Mouse (Mus musculus): ENCODE data around the gene Gm6993. TPM values are rescaled to one million over a fixed set of nuclear protein-coding genes. Genes with fewer than 3 reads are reported as not detected.

Gm6993 gene
- not detected in 2 replicates for polyA plus RNA-seq (2014; fragmentation: Nextera tagmentation; extraction: Ambion mirVana)

- WGBS = 84% methylated on average over 5 of the region's 5 CpGs
- Histone ChIP-seq H3K9me3 (ENCODE audit: control insufficient read depth, low read length) (no peaks in the 10 kb centered on the region), H3K4me2 (ENCODE audit: low read depth, low read length, severe bottlenecking) (no peak within 1 kb of the TSS), H3K9ac (ENCODE audit: low read length) (no peak within 1 kb of the TSS), H3K27ac (ENCODE audit: low read depth, low read length) (no peak within 1 kb of the TSS), H3K4me3 (ENCODE audit: low read depth, low read length) (no peak within 1 kb of the TSS), H3K36me3 (ENCODE audit: control insufficient read depth, insufficient read depth, low read length) (no peaks in the 10 kb centered on the region), H3K27me3 (ENCODE audit: control insufficient read depth, insufficient read depth, low read length) (no peaks in the 10 kb centered on the region), H3K4me1 (replicated peaks; ENCODE audit: control insufficient read depth, insufficient read depth, low read length) (no peaks in the 10 kb centered on the region)
- ATAC-seq (replicated peaks; ENCODE audit: low FRiP score) = no peak
- DNase-seq (ENCODE audit: low spot score) = no peak
These were observed at the start of gene Gm6993 for GRCm38 (mm10) chr12:31240470-31240869. TSS of gene Gm6993 (plus strand) at chr12:31240770.

- no peaks in the 10 kb centered on the region for H3K36me3 ChIP-seq (ENCODE audit: control insufficient read depth, insufficient read depth, low read length)
- ATAC-seq (replicated peaks; ENCODE audit: low FRiP score) (no peak), DNase-seq (ENCODE audit: low spot score) (no peak)
- WGBS = 27% methylated on average over 8 of the region's 8 CpGs
- H3K4me2 ChIP-seq (ENCODE audit: low read depth, low read length, severe bottlenecking) = no peak overlapping the region
- H3K9ac ChIP-seq (ENCODE audit: low read length) = no peak overlapping the region
- no peak overlapping the region for H3K4me3 ChIP-seq (ENCODE audit: low read depth, low read length)
- H3K9me3 ChIP-seq (ENCODE audit: control insufficient read depth, low read length) = no peaks in the 10 kb centered on the region
- H3K27ac ChIP-seq (ENCODE audit: low read depth, low read length) = no peak overlapping the region
- no peaks in the 10 kb centered on the region for H3K27me3 ChIP-seq (ENCODE audit: control insufficient read depth, insufficient read depth, low read length)
- H3K4me1 ChIP-seq (replicated peaks; ENCODE audit: control insufficient read depth, insufficient read depth, low read length) = peaks cover 1% of the 10 kb centered on the region; the same call in 1 of the 2 replicates
These were observed 49.1 kb upstream of the Gm6993 start for GRCm38 (mm10) chr12:31191329-31191954.

- Histone ChIP-seq H3K27me3 (ENCODE audit: control insufficient read depth, insufficient read depth, low read length) (no peaks in the 10 kb centered on the region), H3K9ac (ENCODE audit: low read length) (no peak overlapping the region), H3K4me2 (ENCODE audit: low read depth, low read length, severe bottlenecking) (no peak overlapping the region), H3K4me3 (ENCODE audit: low read depth, low read length) (no peak overlapping the region), H3K4me1 (replicated peaks; ENCODE audit: control insufficient read depth, insufficient read depth, low read length) (no peaks in the 10 kb centered on the region), H3K9me3 (ENCODE audit: control insufficient read depth, low read length) (no peaks in the 10 kb centered on the region), H3K36me3 (ENCODE audit: control insufficient read depth, insufficient read depth, low read length) (no peaks in the 10 kb centered on the region), H3K27ac (ENCODE audit: low read depth, low read length) (no peak overlapping the region)
- ATAC-seq (replicated peaks; ENCODE audit: low FRiP score) = no peak
- 84% methylated on average over 1 of the region's 1 CpGs for WGBS
- no peak for DNase-seq (ENCODE audit: low spot score)
These were observed 38.1 kb upstream of the Gm6993 start for GRCm38 (mm10) chr12:31202509-31202908.

- H3K9me3 ChIP-seq (ENCODE audit: control insufficient read depth, low read length) = no peaks in the 10 kb centered on the region
- 95% methylated on average over 6 of the region's 6 CpGs for WGBS
- ATAC-seq (replicated peaks; ENCODE audit: low FRiP score) = no peak
- H3K4me3 ChIP-seq (ENCODE audit: low read depth, low read length) = no peak overlapping the region
- no peak overlapping the region for H3K4me2 ChIP-seq (ENCODE audit: low read depth, low read length, severe bottlenecking)
- no peak overlapping the region for H3K9ac ChIP-seq (ENCODE audit: low read length)
- H3K27me3 ChIP-seq (ENCODE audit: control insufficient read depth, insufficient read depth, low read length) = no peaks in the 10 kb centered on the region
- no peaks in the 10 kb centered on the region for H3K36me3 ChIP-seq (ENCODE audit: control insufficient read depth, insufficient read depth, low read length)
- no peaks in the 10 kb centered on the region for H3K4me1 ChIP-seq (replicated peaks; ENCODE audit: control insufficient read depth, insufficient read depth, low read length)
- no peak overlapping the region for H3K27ac ChIP-seq (ENCODE audit: low read depth, low read length)
- no peak for DNase-seq (ENCODE audit: low spot score)
These were observed 36.7 kb upstream of the Gm6993 start for GRCm38 (mm10) chr12:31203746-31204455.

GRCm38 (mm10) chr12:31204898-31205297 is 35.7 kb upstream of the Gm6993 start:
- no peak for ATAC-seq (replicated peaks; ENCODE audit: low FRiP score)
- no peak overlapping the region for H3K9ac ChIP-seq (ENCODE audit: low read length)
- no peaks in the 10 kb centered on the region for H3K4me1 ChIP-seq (replicated peaks; ENCODE audit: control insufficient read depth, insufficient read depth, low read length)
- 93% methylated on average over 3 of the region's 3 CpGs for WGBS
- no peak overlapping the region for H3K27ac ChIP-seq (ENCODE audit: low read depth, low read length)
- H3K4me2 ChIP-seq (ENCODE audit: low read depth, low read length, severe bottlenecking) = no peak overlapping the region
- no peaks in the 10 kb centered on the region for H3K36me3 ChIP-seq (ENCODE audit: control insufficient read depth, insufficient read depth, low read length)
- H3K27me3 ChIP-seq (ENCODE audit: control insufficient read depth, insufficient read depth, low read length) = no peaks in the 10 kb centered on the region
- H3K4me3 ChIP-seq (ENCODE audit: low read depth, low read length) = no peak overlapping the region
- H3K9me3 ChIP-seq (ENCODE audit: control insufficient read depth, low read length) = no peaks in the 10 kb centered on the region
- no peak for DNase-seq (ENCODE audit: low spot score)

GRCm38 (mm10) chr12:31205983-31206633 is 34.5 kb upstream of the Gm6993 start:
- no peaks in the 10 kb centered on the region for H3K9me3 ChIP-seq (ENCODE audit: control insufficient read depth, low read length)
- H3K4me2 ChIP-seq (ENCODE audit: low read depth, low read length, severe bottlenecking) = no peak overlapping the region
- no peaks in the 10 kb centered on the region for H3K4me1 ChIP-seq (replicated peaks; ENCODE audit: control insufficient read depth, insufficient read depth, low read length)
- no peak overlapping the region for H3K9ac ChIP-seq (ENCODE audit: low read length)
- H3K27ac ChIP-seq (ENCODE audit: low read depth, low read length) = no peak overlapping the region
- no peak overlapping the region for H3K4me3 ChIP-seq (ENCODE audit: low read depth, low read length)
- H3K36me3 ChIP-seq (ENCODE audit: control insufficient read depth, insufficient read depth, low read length) = no peaks in the 10 kb centered on the region
- ATAC-seq (replicated peaks; ENCODE audit: low FRiP score) = no peak
- no peaks in the 10 kb centered on the region for H3K27me3 ChIP-seq (ENCODE audit: control insufficient read depth, insufficient read depth, low read length)
- no peak for DNase-seq (ENCODE audit: low spot score)
- WGBS = 81% methylated on average over 10 of the region's 10 CpGs

- Histone ChIP-seq H3K9ac (ENCODE audit: low read length) (no peak overlapping the region), H3K4me1 (replicated peaks; ENCODE audit: control insufficient read depth, insufficient read depth, low read length) (no peaks in the 10 kb centered on the region), H3K4me2 (ENCODE audit: low read depth, low read length, severe bottlenecking) (no peak overlapping the region), H3K27me3 (ENCODE audit: control insufficient read depth, insufficient read depth, low read length) (no peaks in the 10 kb centered on the region), H3K9me3 (ENCODE audit: control insufficient read depth, low read length) (no peaks in the 10 kb centered on the region), H3K4me3 (ENCODE audit: low read depth, low read length) (no peak overlapping the region), H3K27ac (ENCODE audit: low read depth, low read length) (no peak overlapping the region), H3K36me3 (ENCODE audit: control insufficient read depth, insufficient read depth, low read length) (no peaks in the 10 kb centered on the region)
- DNase-seq (ENCODE audit: low spot score) = no peak
- ATAC-seq (replicated peaks; ENCODE audit: low FRiP score) = no peak
- 66% methylated on average over 6 of the region's 6 CpGs for WGBS
These were observed 31.8 kb upstream of the Gm6993 start for GRCm38 (mm10) chr12:31208766-31209165.

- no peaks in the 10 kb centered on the region for H3K9me3 ChIP-seq (ENCODE audit: control insufficient read depth, low read length)
- ATAC-seq (replicated peaks; ENCODE audit: low FRiP score) (no peak), DNase-seq (ENCODE audit: low spot score) (no peak)
- no peak overlapping the region for H3K9ac ChIP-seq (ENCODE audit: low read length)
- no peaks in the 10 kb centered on the region for H3K27me3 ChIP-seq (ENCODE audit: control insufficient read depth, insufficient read depth, low read length)
- no peak overlapping the region for H3K4me2 ChIP-seq (ENCODE audit: low read depth, low read length, severe bottlenecking)
- no peaks in the 10 kb centered on the region for H3K4me1 ChIP-seq (replicated peaks; ENCODE audit: control insufficient read depth, insufficient read depth, low read length)
- H3K27ac ChIP-seq (ENCODE audit: low read depth, low read length) = no peak overlapping the region
- H3K4me3 ChIP-seq (ENCODE audit: low read depth, low read length) = no peak overlapping the region
- no peaks in the 10 kb centered on the region for H3K36me3 ChIP-seq (ENCODE audit: control insufficient read depth, insufficient read depth, low read length)
- 23% methylated on average over 5 of the region's 5 CpGs for WGBS
These were observed 31.2 kb upstream of the Gm6993 start for GRCm38 (mm10) chr12:31209377-31209805.

Measured in forebrain, embryonic 11.5 days (tissue).